Comparison of ENCODE assay signal across 20 mouse cellular contexts in genomic region chr6:55802686-55803085, GRCm38 (mm10). TPM values are rescaled to one million over a fixed set of nuclear protein-coding genes. Genes with fewer than 3 reads are reported as not detected.
"Had no signal": no experiment of that assay in that cellular context is flagged by ENCODE, and none has a peak within 500 bp of the region (broad histone marks: within the 10 kb centered on the region; RNA-seq: fewer than 3 reads in every experiment).

No protein-coding gene starts in this region.

- H3K9ac ChIP-seq: liver, embryonic 15.5 days; lung, embryonic 14.5 days; midbrain, embryonic 12.5 days; neural tube, embryonic 15.5 days had no signal

- H3K4me3 ChIP-seq: layer of hippocampus, adult 2 months; liver, embryonic 15.5 days; megakaryocyte, embryonic 14.5 days; midbrain, embryonic 12.5 days; myocyte; neural tube, embryonic 15.5 days had no signal

- DNase-seq: kidney, postnatal 10 days; kidney, postnatal 4 days; lung, embryonic 14.5 days; lung, postnatal 10 days; lung, postnatal 4 days; right cerebral cortex, adult 18-20 months; right cerebral cortex, postnatal 25 days; thymus, postnatal 4 days had no signal

- H3K9me3 ChIP-seq: liver, embryonic 15.5 days; megakaryocyte, embryonic 14.5 days; midbrain, embryonic 12.5 days; neural tube, embryonic 15.5 days had no signal

- H3K27ac ChIP-seq: liver, embryonic 15.5 days; midbrain, embryonic 12.5 days; neural tube, embryonic 15.5 days had no signal

- H3K27me3 ChIP-seq: liver, embryonic 15.5 days; midbrain, embryonic 12.5 days; neural tube, embryonic 15.5 days had no signal

- H3K36me3 ChIP-seq: liver, embryonic 15.5 days; midbrain, embryonic 12.5 days; neural tube, embryonic 15.5 days had no signal

- H3K4me2 ChIP-seq: liver, embryonic 11.5 days; liver, embryonic 15.5 days; lung, embryonic 14.5 days; midbrain, embryonic 12.5 days; neural tube, embryonic 15.5 days had no signal

- ATAC-seq: intestine, postnatal 0 days had no signal

- H3K4me1 ChIP-seq: liver, embryonic 15.5 days; midbrain, embryonic 12.5 days had no signal

RNA-seq across cellular contexts. Expression of gene Itprid1, which starts 34.0 kb away (rescaled TPM):
- total RNA-seq: midbrain, postnatal 0 days had no signal
- polyA plus RNA-seq: intestine, postnatal 0 days; kidney, embryonic 14.5 days; limb, embryonic 11.5 days; liver, embryonic 11.5 days; liver, embryonic 15.5 days; lung, embryonic 14.5 days; midbrain, embryonic 12.5 days; midbrain, postnatal 0 days; myocyte; neural tube, embryonic 11.5 days had no signal
